Mouse (Mus musculus) spleen, adult 2 months (tissue): ENCODE measurements around the gene Actr8. TPM values are rescaled to one million over a fixed set of nuclear protein-coding genes. Genes with fewer than 3 reads are reported as not detected.

Experiments
- DNase-seq, 2 experiments: peaks; one replicate each; pipeline versions ENCODE4 v3.0.0 to v3.0.0-alpha.2; 2012 to 2021; ENCODE audit warnings: low spot score in 2 of 2, low read depth in 1 of 2
- H3K27ac ChIP-seq: fragments of 200-500 bp; 2 replicates; pipeline ENCODE4 v1.5.1; 2012; ENCODE audit warnings: low read length, inconsistent platforms; ENCODE audit not compliant: insufficient read depth
- H3K27me3 ChIP-seq: fragments of 200-500 bp; 2 replicates; pipeline ENCODE4 v1.6.1; 2012; ENCODE audit warnings: mild to moderate bottlenecking, moderate library complexity, low read length, inconsistent platforms; ENCODE audit not compliant: control insufficient read depth, insufficient read depth
- H3K36me3 ChIP-seq: fragments of 200-500 bp; 2 replicates; pipeline ENCODE4 v1.6.1; 2012; ENCODE audit warnings: mild to moderate bottlenecking, low read length, inconsistent platforms; ENCODE audit not compliant: control insufficient read depth, insufficient read depth
- H3K4me1 ChIP-seq: fragments of 200-500 bp; 2 replicates; pipeline ENCODE4 v1.6.1; 2011; ENCODE audit warnings: inconsistent platforms; ENCODE audit not compliant: control insufficient read depth, insufficient read depth, insufficient read length
- H3K4me3 ChIP-seq: fragments of 200-500 bp; 2 replicates; pipeline ENCODE4 v1.5.1; 2011; ENCODE audit warnings: mild to moderate bottlenecking, inconsistent platforms; ENCODE audit not compliant: insufficient read depth, insufficient read length; ENCODE audit errors: extremely low read depth
- CTCF ChIP-seq: fragments of 200-500 bp; IDR thresholded peaks from 2 replicates; pipeline ENCODE4 v1.5.1; 2011; ENCODE audit warnings: mild to moderate bottlenecking, inconsistent platforms; ENCODE audit not compliant: insufficient read depth, insufficient read length, insufficient replicate concordance; ENCODE audit errors: extremely low read depth
- POLR2A ChIP-seq: fragments of 200-500 bp; IDR thresholded peaks from 2 replicates; pipeline ENCODE4 v1.6.1; 2011; ENCODE audit warnings: low read depth, low read length, inconsistent platforms
- WGBS: fragments of 180-500 bp; shearing (Covaris S2); methylation state at CpG from one replicate; pipeline ENCODE4 v1.1.7; 2018; 5-methylcytosine and 5-hydroxymethylcytosine counted together
- polyA plus RNA-seq: library from polyadenylated mRNA; depleted of rRNA; stranded (reverse); fragments of >200 nt; gene quantifications from 2 replicates; pipeline ENCODE4 v1.2.3, GENCODE M21; 2012

Gene Actr8
- polyA plus RNA-seq, 1 experiment, result 14.1 TPM

DNA sequence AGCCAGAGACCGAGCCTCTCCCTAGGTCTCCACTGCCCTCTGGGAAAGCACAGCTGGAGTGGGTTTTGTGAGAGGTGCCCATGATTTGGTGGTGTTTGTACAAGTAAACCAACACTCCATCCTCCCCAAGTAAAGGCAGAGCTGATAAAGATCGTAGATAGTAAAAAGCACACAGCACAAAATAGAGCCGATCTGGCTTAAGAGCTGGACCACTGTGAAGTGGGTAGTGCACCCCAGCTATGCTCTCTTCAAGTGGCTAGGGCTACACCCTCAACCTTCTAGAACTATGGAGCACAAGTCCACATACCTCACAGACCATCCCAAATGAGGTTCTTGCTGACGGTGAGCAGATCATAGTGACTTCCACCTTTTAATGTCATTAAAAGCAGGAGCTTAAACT lies 61.3 kb downstream of the Actr8 start:
- no peak overlapping the region for H3K27ac ChIP-seq
- DNase-seq, result no peak
- TF ChIP-seq CTCF (no peak), POLR2A (no peak)
- H3K27me3 ChIP-seq, result no peaks in the 10 kb centered on the region
- H3K4me1 ChIP-seq, result no peaks in the 10 kb centered on the region
- H3K4me3 ChIP-seq, result no peak overlapping the region
- WGBS, result 71% methylated on average over 4 of the region's 4 CpGs
- H3K36me3 ChIP-seq, result no peaks in the 10 kb centered on the region

DNA sequence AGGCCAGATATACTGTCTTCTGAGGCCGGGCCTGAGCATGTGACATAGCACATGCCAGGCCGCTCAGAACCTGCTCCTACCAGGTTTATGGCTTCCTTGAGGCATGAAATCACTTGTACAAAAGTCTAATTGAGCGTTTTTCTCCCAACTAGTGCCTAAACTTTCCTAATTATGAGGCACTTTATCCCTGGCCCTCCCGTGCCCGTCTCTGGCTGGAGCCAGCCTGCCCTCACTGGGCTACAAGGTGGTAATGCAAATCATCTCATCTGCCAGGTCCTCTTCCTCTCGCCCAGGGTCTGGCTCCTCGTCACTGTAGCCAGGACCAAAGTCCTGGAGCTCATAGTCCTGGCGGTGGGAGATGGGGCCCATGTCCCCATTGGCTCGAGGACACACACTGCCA lies 63.7 kb downstream of the Actr8 start:
- 89% methylated on average over 9 of the region's 9 CpGs for WGBS
- H3K27me3 ChIP-seq, result no peaks in the 10 kb centered on the region
- DNase-seq, result no peak
- H3K36me3 ChIP-seq, result no peaks in the 10 kb centered on the region
- H3K4me3 ChIP-seq, result no peak overlapping the region
- TF ChIP-seq POLR2A (no peak), CTCF (no peak)
- H3K27ac ChIP-seq, result no peak overlapping the region
- H3K4me1 ChIP-seq, result no peaks in the 10 kb centered on the region

DNA sequence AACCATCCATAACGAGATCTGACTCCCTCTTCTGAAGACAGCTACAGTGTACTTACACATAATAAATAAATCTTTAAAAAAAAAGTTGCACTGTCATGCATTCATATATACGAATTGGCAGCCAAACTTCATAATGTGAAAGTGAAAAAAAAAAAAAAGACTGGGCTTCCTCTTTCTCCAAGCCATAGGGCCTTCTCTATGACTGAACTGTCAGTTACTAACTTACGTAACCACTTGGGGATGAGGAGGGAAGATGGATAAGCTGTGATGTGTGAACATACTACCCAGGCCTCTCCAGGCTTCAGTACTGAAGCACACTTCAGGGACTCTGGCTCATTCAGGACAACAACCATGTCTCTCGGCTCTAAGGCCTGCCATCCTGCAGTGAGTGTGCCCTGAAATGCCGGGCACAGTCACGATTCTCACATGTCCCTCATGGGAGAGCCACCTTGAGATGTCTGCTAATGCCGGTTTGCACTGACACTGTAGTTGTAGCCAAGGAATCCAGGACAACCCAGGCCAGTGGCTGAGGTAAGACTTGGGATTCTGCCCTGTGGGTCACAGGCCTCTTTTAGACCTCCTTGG lies 65.3 kb downstream of the Actr8 start:
- Histone ChIP-seq H3K4me1 (no peaks in the 10 kb centered on the region), H3K27me3 (no peaks in the 10 kb centered on the region), H3K36me3 (no peaks in the 10 kb centered on the region), H3K27ac (no peak overlapping the region), H3K4me3 (no peak overlapping the region)
- no peak for TF ChIP-seq CTCF
- no peak for TF ChIP-seq POLR2A
- 63% methylated on average over 7 of the region's 7 CpGs for WGBS
- no peak for DNase-seq

DNA sequence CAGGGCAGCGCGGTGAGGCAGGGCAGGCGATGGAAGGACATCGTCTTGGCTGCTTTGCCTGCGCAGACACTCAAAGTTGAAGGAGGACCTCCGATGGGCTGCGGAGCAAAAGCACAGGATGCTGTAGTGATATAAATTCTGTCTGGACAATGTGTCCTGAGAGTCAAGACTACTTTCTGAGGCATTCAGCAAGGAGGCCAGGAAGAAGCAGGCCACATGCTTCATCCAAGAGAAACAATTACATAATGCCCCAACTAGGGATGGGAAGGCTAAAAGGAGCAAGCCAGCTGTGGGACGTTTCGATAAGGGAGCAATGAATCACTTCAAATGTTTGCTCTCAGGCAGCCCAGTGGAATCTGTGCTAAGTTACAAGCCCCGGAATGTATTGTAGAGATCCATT lies 67.1 kb downstream of the Actr8 start:
- no peak overlapping the region for H3K27ac ChIP-seq
- H3K4me3 ChIP-seq, result no peak overlapping the region
- WGBS, result 94% methylated on average over 10 of the region's 10 CpGs
- H3K4me1 ChIP-seq, result no peaks in the 10 kb centered on the region
- H3K36me3 ChIP-seq, result no peaks in the 10 kb centered on the region
- no peak for DNase-seq
- no peak for TF ChIP-seq POLR2A
- TF ChIP-seq CTCF, result no peak
- H3K27me3 ChIP-seq, result no peaks in the 10 kb centered on the region

DNA sequence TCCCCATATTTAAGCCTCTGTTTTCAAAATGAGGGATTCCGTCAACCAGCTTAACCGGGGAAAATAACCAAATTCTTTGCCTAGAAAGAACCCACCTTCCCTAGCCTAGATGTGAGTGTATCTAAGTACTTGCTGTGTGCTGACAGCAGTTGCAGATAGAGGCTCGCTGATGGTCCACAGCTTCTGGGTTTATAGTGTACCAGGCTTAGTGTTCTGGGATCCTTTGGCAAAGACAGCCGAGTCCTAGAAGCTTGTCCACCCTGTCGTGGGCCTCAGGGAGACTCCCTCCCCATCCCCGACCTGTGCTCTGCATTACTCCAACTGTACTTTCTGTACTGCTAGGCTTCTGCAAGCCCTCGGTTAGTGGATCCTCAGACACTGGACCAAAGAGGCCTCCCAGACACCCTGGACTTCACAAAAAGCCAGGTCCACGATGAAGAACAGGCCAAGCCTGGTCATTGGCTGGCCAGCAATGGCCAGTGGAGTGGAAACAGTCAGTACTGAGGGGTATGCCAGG lies 67.6 kb downstream of the Actr8 start:
- Histone ChIP-seq H3K4me3 (no peak overlapping the region), H3K4me1 (no peaks in the 10 kb centered on the region)
- 89% methylated on average over 8 of the region's 8 CpGs for WGBS

DNA sequence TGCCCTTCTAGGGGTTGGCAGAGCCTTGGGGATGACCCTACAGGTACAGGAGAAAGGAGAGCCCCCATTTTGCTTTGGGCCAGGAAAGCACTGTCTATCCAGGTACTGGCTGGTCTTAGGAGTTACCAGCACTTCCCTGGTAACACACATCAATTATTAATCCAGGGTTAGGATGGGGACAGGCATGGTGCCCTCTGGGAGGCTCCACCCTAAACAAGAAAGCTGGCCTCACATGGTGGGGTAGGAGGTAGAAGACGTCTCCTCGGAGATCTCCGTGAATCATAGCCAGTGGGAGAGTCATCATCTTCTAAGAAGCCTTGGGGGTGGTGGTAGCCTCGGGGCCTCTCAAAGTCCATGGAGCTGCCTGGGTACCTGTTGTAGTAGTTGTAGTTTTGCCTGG lies 68.8 kb downstream of the Actr8 start:
- no peak overlapping the region for H3K27ac ChIP-seq
- TF ChIP-seq CTCF (no peak), POLR2A (no peak)
- no peak for DNase-seq
- no peaks in the 10 kb centered on the region for H3K4me1 ChIP-seq
- H3K36me3 ChIP-seq, result no peaks in the 10 kb centered on the region
- H3K4me3 ChIP-seq, result no peak overlapping the region
- H3K27me3 ChIP-seq, result no peaks in the 10 kb centered on the region
- WGBS, result 96% methylated on average over 4 of the region's 4 CpGs

More for the DNA sequence above, 67.6 kb downstream of the Actr8 start:
- no peak for DNase-seq
- no peaks in the 10 kb centered on the region for H3K27me3 ChIP-seq
- no peaks in the 10 kb centered on the region for H3K36me3 ChIP-seq
- TF ChIP-seq POLR2A (no peak), CTCF (no peak)
- H3K27ac ChIP-seq, result no peak overlapping the region

DNA sequence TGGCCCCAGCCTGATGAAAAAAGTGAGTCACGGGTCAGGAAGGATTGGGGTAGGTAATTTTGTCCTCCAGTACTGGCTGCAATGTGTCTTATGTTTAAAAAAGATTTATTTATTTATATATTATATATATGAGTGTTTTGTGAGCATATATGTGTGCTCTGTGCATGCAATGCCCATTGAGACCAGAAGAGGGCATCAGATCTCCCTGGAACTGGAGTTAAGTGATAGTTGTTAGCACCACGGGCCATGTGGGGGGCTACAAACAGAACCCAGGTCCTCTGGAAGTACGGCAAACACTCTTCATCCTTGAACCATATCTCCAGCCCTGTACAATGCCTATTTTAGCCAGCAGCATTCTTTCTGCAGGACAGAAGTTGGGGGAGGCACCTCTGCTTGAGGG lies 69.9 kb downstream of the Actr8 start:
- no peaks in the 10 kb centered on the region for H3K36me3 ChIP-seq
- DNase-seq, result no peak
- no peak overlapping the region for H3K27ac ChIP-seq
- no peak for TF ChIP-seq CTCF
- TF ChIP-seq POLR2A, result no peak
- no peaks in the 10 kb centered on the region for H3K4me1 ChIP-seq
- no peaks in the 10 kb centered on the region for H3K27me3 ChIP-seq
- no peak overlapping the region for H3K4me3 ChIP-seq
- WGBS, result 90% methylated on average over 3 of the region's 3 CpGs
